Comparison of ENCODE assay signal across 14 mouse cellular contexts in genomic region chr16:11627866-11628638, GRCm38 (mm10).
DNase-seq lines count a peak whose midpoint lies in the region; ATAC-seq and TF ChIP-seq lines count a peak whose summit lies in the region.
"Had no signal": no experiment of that assay in that cellular context is flagged by ENCODE, and none has a peak within 500 bp of the region (broad histone marks: within the 10 kb centered on the region; RNA-seq: fewer than 3 reads in every experiment).

No protein-coding gene starts in this region.

- dilution Hi-C loops in CH12.LX (cut with MboI; ENCODE audit: extremely low pct_ligation_motif_present, extremely low pct_unique_long_range_greater_than_20kb, low sequenced_read_pairs): no loop called here

- TF ChIP-seq RAD21 in CH12.LX (IDR thresholded peaks at IDR 0.05; ENCODE audit: low read depth, low read length): no peak; the same call in none of the 2 replicates

- no peak overlapping the region for H3K4me2 ChIP-seq in embryonic facial prominence, embryonic 11.5 days (ENCODE audit: low read depth, low read length)
- H3K4me2 ChIP-seq in CH12.LX (ENCODE audit: insufficient read depth, low read depth, poor library complexity, severe bottlenecking): no peak overlapping the region
- no peak overlapping the region for H3K4me2 ChIP-seq in kidney, postnatal 0 days (ENCODE audit: low read length)
- H3K4me2 ChIP-seq: heart, embryonic 13.5 days; limb, embryonic 12.5 days; midbrain, embryonic 15.5 days had no signal

- TF ChIP-seq EP300 in CH12.LX (IDR thresholded peaks at IDR 0.05; ENCODE audit: low read length): no peak

- peak in 1 of 2 experiments; percentile 42; a peak in 2 of 4 replicates for TF ChIP-seq CTCF in CH12.LX (conservative IDR thresholded peaks at IDR 0.05 in 1 of 2, IDR thresholded peaks at IDR 0.05 in 1 of 2; ENCODE audit: low read depth in 2 of 2, low read length in 2 of 2)
- peak; percentile 58 for TF ChIP-seq CTCF in kidney, postnatal 0 days (IDR thresholded peaks at IDR 0.05; ENCODE audit: low read depth)

- 0 out of 2 replicates have a peak, but pooled peaks have one; percentile 23 for ATAC-seq in embryonic facial prominence, embryonic 11.5 days (replicated peaks; ENCODE audit: insufficient number of reproducible peaks, low FRiP score, low TSS enrichment, low read depth)
- ATAC-seq in kidney, postnatal 0 days (replicated peaks; ENCODE audit: low FRiP score, low read depth): 0 out of 2 replicates have a peak, but pooled peaks have one; percentile 41
- ATAC-seq: intestine, embryonic 16.5 days; midbrain, embryonic 15.5 days had no signal

- H3K36me3 ChIP-seq in embryonic facial prominence, embryonic 11.5 days (replicated peaks; ENCODE audit: control insufficient read depth, insufficient read depth, low read depth, low read length): no peaks in the 10 kb centered on the region
- H3K36me3 ChIP-seq in embryonic facial prominence, embryonic 10.5 days (replicated peaks): no peaks in the 10 kb centered on the region
- peaks cover 0 to 13% of the 10 kb centered on the region in 2 experiments for H3K36me3 ChIP-seq in CH12.LX (replicated peaks in 1 of 2; ENCODE audit: control insufficient read depth in 1 of 2, insufficient read depth in 1 of 2, low read length in 1 of 2)
- no peaks in the 10 kb centered on the region for H3K36me3 ChIP-seq in kidney, postnatal 0 days (ENCODE audit: insufficient read depth, low read length)
- H3K36me3 ChIP-seq: forebrain, embryonic 10.5 days; heart, embryonic 13.5 days; limb, embryonic 12.5 days; midbrain, embryonic 15.5 days had no signal

- 74% methylated on average over 9 of the region's 9 CpGs for whole genome bisulfite sequencing in embryonic facial prominence, embryonic 11.5 days
- WGBS in embryonic facial prominence, embryonic 10.5 days: 82% methylated on average over 9 of the region's 9 CpGs
- 81% methylated on average over 9 of the region's 9 CpGs for WGBS in kidney, postnatal 0 days

- in situ Hi-C loops in CH12.LX (cut with MboI; ENCODE audit: low pct_ligation_motif_present, low pct_unique_long_range_greater_than_20kb, low sequenced_read_pairs): no loop called here

- H3K4me1 ChIP-seq in embryonic facial prominence, embryonic 11.5 days (ENCODE audit: control insufficient read depth, insufficient read depth, low read length): no peaks in the 10 kb centered on the region
- H3K4me1 ChIP-seq in embryonic facial prominence, embryonic 10.5 days: no peaks in the 10 kb centered on the region
- peaks cover 0 to 20% of the 10 kb centered on the region in 2 experiments; a peak in 2 of 4 replicates for H3K4me1 ChIP-seq in CH12.LX (ENCODE audit: control insufficient read depth in 1 of 2, insufficient read depth in 2 of 2)
- H3K4me1 ChIP-seq in kidney, postnatal 0 days (replicated peaks; ENCODE audit: insufficient read depth, low read length): no peaks in the 10 kb centered on the region
- H3K4me1 ChIP-seq: limb, embryonic 12.5 days; midbrain, embryonic 15.5 days had no signal

- no peak for TF ChIP-seq POLR2A in CH12.LX (IDR thresholded peaks at IDR 0.05; ENCODE audit: low read depth, low read length)

- H3K79me2 ChIP-seq in CH12.LX (replicated peaks; ENCODE audit: control insufficient read depth, extremely low read depth, insufficient read depth, poor library complexity, severe bottlenecking): no peaks in the 10 kb centered on the region

- H3K9me3 ChIP-seq in embryonic facial prominence, embryonic 11.5 days (replicated peaks; ENCODE audit: control insufficient read depth, low read length): no peaks in the 10 kb centered on the region
- no peaks in the 10 kb centered on the region for H3K9me3 ChIP-seq in embryonic facial prominence, embryonic 10.5 days
- no peaks in the 10 kb centered on the region for H3K9me3 ChIP-seq in CH12.LX (replicated peaks; ENCODE audit: low read length)
- H3K9me3 ChIP-seq in kidney, postnatal 0 days (replicated peaks; ENCODE audit: low read length): no peaks in the 10 kb centered on the region
- H3K9me3 ChIP-seq: forebrain, embryonic 10.5 days; heart, embryonic 13.5 days; limb, embryonic 12.5 days; midbrain, embryonic 15.5 days had no signal

- H3K4me3 ChIP-seq in embryonic facial prominence, embryonic 11.5 days (ENCODE audit: low read depth, low read length): no peak overlapping the region
- H3K4me3 ChIP-seq in embryonic facial prominence, embryonic 10.5 days: no peak overlapping the region
- H3K4me3 ChIP-seq in CH12.LX (replicated peaks in 1 of 3; ENCODE audit: low read depth in 2 of 3, low read length in 2 of 3, poor library complexity in 1 of 3): no peak overlapping the region
- H3K4me3 ChIP-seq in kidney, postnatal 0 days (replicated peaks; ENCODE audit: low read depth, low read length): no peak overlapping the region
- H3K4me3 ChIP-seq: forebrain, embryonic 10.5 days; heart, embryonic 13.5 days; limb, embryonic 12.5 days; midbrain, embryonic 15.5 days had no signal

- DNase-seq in embryonic facial prominence, embryonic 11.5 days (ENCODE audit: low spot score): peak; percentile 28
- no peak for DNase-seq in embryonic facial prominence, embryonic 10.5 days (ENCODE audit: low spot score)
- peak; percentile 41 to 52 for DNase-seq in layer of hippocampus, postnatal 10 days (ENCODE audit: low spot score in 2 of 2)
- no peak for DNase-seq in layer of hippocampus, adult 9-10 months (ENCODE audit: low spot score)
- DNase-seq in CH12.LX (ENCODE audit: extremely low read depth): no peak
- DNase-seq in kidney, postnatal 0 days (ENCODE audit: low spot score): no peak
- no peak for DNase-seq in frontal cortex, postnatal 36 days (ENCODE audit: low spot score in 2 of 2)
- no peak for DNase-seq in c-Kit-positive CD71-positive TER-119-positive erythroid progenitor cells, embryonic 14.5 days (ENCODE audit: low spot score)
- DNase-seq: cerebellum, adult 9-10 months had no signal

- H3K27ac ChIP-seq in embryonic facial prominence, embryonic 11.5 days (replicated peaks; ENCODE audit: low read depth, low read length): no peak overlapping the region
- H3K27ac ChIP-seq in embryonic facial prominence, embryonic 10.5 days (replicated peaks): no peak overlapping the region
- H3K27ac ChIP-seq in CH12.LX (ENCODE audit: insufficient read depth, low read depth): no peak overlapping the region
- no peak overlapping the region for H3K27ac ChIP-seq in kidney, postnatal 0 days
- H3K27ac ChIP-seq: forebrain, embryonic 10.5 days; heart, embryonic 13.5 days; limb, embryonic 12.5 days; midbrain, embryonic 15.5 days had no signal

- no peak overlapping the region for H3K9ac ChIP-seq in embryonic facial prominence, embryonic 11.5 days (replicated peaks; ENCODE audit: low read length)
- H3K9ac ChIP-seq in CH12.LX (ENCODE audit: insufficient read depth, low read depth): no peak overlapping the region
- no peak overlapping the region for H3K9ac ChIP-seq in kidney, postnatal 0 days (ENCODE audit: low read depth, low read length)
- H3K9ac ChIP-seq: heart, embryonic 13.5 days; limb, embryonic 12.5 days; midbrain, embryonic 15.5 days had no signal

- no peaks in the 10 kb centered on the region for H3K27me3 ChIP-seq in embryonic facial prominence, embryonic 11.5 days (ENCODE audit: control insufficient read depth, insufficient read depth, low read length)
- H3K27me3 ChIP-seq in embryonic facial prominence, embryonic 10.5 days (replicated peaks; ENCODE audit: low read depth, poor library complexity, severe bottlenecking): no peaks in the 10 kb centered on the region
- H3K27me3 ChIP-seq in CH12.LX (replicated peaks): no peaks in the 10 kb centered on the region
- H3K27me3 ChIP-seq in kidney, postnatal 0 days (ENCODE audit: insufficient read depth, low read length): no peaks in the 10 kb centered on the region
- H3K27me3 ChIP-seq: heart, embryonic 13.5 days; limb, embryonic 12.5 days; midbrain, embryonic 15.5 days had no signal

TF ChIP-seq in CH12.LX, 34 proteins besides CTCF, POLR2A, EP300 and RAD21:
- TF ChIP-seq MAFK (IDR thresholded peaks at IDR 0.05; ENCODE audit: insufficient replicate concordance, low read length) (no peak), E2F4 (IDR thresholded peaks at IDR 0.05; ENCODE audit: insufficient replicate concordance, low read depth, low read length) (no peak), MYC (IDR thresholded peaks at IDR 0.05; ENCODE audit: low read depth, low read length) (no peak), PAX5 (IDR thresholded peaks at IDR 0.05; ENCODE audit: low read length) (no peak), JUND (conservative IDR thresholded peaks at IDR 0.05; ENCODE audit: low read depth, low read length) (no peak), RCOR1 (conservative IDR thresholded peaks at IDR 0.05; ENCODE audit: low read depth, low read length) (no peak), SMC3 (IDR thresholded peaks at IDR 0.05; ENCODE audit: low read depth, low read length) (peak; percentile 25), IRF4 (IDR thresholded peaks at IDR 0.05; ENCODE audit: low read depth, low read length) (no peak), MAX (IDR thresholded peaks at IDR 0.05; ENCODE audit: low read length) (no peak)

Comparison
In these comparisons a context has a peak if more than half of its experiments do, and no peak if none do; other contexts are left out.
1. DNase-seq: peak in embryonic facial prominence, embryonic 11.5 days (single experiment) and layer of hippocampus, postnatal 10 days (2 of 2); none in embryonic facial prominence, embryonic 10.5 days (single experiment), layer of hippocampus, adult 9-10 months (single experiment), CH12.LX (single experiment), kidney, postnatal 0 days (single experiment), frontal cortex, postnatal 36 days (0 of 2) and c-Kit-positive CD71-positive TER-119-positive erythroid progenitor cells, embryonic 14.5 days (single experiment).